Mouse (Mus musculus): ENCODE measurements around the gene Jmjd1c.
"Not testable (repeated sequence)": the region's sequence is repeated elsewhere in the genome, so short reads cannot be mapped to it uniquely, and the experiment has no call there.

The Jmjd1c gene

DNA sequence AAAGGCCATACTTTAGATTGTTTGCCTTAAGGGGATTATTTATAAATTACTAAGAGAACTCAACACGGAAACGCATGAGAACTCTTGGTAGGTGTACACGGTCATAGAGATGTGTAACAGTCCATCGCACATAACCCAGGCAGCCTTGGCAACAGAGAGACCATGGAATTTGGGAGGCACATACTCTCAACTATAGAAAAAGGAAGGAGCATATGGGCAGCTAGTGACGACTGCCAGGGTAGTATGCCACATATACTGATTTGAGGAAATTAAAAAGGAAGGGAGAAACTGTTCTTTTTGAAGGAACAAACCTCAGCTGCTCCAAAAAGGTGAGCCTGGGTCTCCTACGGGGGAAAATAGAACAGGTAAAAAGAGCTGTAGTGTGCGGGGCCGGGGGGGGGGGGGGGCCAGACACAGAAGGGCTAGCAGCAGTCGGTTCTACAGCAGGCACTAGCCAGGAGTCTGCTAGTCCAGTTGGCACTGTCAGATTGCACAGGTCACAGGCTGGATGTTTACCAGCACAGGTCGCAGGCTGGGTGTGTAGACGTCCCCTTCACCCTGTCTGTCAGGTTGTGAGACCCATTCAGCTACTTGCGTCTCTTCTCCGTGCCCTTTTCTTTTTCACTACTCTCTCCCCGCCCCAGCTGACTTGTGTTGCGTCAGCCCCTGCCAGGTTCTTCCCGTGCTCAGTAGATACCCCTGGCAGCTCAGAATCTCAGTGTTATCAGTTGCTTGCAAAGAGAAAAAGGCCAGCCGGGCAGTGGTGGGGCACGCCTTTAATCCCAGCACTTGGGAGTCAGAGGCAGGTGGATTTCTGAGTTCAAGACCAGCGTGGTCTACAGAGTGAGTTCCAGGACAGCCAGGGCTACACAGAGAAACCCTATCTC is 9.6 kb downstream of the Jmjd1c start:
- DNase-seq = no peak

DNA sequence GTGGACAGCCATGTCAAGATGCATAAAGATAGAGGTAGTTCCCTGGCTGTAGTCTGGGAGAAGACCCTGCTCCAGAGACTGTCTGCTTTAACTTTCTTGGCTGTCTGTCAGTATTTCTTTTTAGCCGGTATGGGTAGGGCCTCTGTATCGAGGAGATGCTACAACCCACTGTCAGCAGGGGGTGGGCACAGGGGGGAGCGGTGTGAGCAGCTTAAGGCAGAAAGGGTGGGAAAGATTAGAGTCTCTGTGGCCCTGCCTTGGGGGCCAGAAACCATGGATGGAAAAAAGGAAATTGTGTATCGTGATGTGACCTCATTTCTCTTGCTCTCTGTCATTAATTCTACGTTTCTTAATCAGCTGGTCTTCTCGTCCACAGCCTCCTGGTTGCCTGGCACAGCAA is 10.5 kb downstream of the Jmjd1c start:
- DNase-seq = no peak

DNA sequence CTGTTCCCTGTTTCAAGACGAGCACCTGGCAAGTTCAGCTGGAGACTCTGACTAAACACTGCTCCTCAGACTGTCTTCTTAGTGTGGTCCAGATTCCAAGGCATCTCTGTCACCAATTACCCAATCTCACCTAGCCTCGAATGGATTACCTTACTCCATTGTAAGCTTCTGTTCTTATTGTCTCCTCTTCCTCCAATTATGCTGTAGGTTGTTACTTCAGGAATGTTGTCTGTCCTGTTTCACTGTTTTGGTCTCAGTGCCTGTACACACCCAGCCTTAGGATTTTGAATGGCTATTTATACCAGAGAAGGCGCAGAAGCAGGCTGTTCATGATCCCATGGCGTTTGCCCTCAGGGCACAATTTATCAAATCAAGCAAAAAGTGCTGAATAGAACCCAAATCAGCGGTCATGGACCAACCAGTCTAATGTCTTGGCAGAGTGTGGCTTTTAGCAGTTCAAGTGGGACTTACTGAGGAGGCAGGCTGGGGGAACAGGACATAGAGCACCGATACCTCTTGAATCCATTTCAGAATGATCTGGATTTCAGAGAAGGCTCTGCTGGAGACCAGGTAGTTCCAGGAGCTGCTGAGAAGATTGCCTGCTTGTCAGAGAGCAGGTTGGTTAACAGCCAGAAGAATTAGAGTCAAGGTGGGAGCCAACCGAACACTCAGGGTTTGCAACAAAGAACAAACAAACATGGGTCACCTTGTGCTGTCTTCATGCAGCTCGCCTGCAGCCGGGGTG is 11.3 kb downstream of the Jmjd1c start:
- no peak for DNase-seq

DNA sequence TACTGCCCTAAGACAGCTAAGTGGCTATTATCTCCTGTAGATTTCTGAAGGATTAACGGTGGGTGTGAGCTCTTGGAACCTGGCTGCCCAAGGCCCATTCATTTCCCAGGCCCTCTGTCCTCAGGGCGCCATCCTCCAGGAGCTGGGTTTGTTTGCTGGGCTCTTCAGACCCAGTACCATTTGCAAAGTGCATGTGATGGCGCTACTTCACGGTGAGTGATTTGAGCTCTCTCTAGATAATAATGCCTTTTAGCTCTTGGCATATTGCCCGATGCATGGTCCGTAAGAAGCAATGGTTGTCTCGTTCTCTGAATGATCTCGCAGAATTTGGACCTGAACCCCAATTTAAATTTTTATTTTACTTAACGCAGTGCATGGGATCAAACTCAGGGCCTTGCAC is 12.2 kb downstream of the Jmjd1c start:
- DNase-seq = no peak

DNA sequence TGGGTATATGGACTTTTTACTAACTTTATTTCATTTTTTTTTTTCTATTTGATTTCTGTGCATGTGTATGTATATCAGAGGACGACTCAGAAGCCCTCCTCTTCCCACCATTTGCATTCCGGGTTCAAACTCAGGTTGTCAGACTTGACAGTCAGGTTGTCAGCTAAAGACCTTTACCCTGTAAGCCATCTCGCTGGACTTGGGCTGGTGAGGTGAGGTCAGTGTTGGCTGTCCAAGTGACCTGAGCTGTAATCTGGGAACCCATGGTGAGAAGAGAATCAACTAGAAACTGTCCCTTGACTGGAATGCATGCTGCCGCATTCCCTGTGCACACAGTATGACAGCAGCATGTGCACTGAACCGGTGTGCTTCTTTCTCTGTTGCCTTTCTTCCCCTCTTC is 13.7 kb downstream of the Jmjd1c start:
- DNase-seq = no peak

DNA sequence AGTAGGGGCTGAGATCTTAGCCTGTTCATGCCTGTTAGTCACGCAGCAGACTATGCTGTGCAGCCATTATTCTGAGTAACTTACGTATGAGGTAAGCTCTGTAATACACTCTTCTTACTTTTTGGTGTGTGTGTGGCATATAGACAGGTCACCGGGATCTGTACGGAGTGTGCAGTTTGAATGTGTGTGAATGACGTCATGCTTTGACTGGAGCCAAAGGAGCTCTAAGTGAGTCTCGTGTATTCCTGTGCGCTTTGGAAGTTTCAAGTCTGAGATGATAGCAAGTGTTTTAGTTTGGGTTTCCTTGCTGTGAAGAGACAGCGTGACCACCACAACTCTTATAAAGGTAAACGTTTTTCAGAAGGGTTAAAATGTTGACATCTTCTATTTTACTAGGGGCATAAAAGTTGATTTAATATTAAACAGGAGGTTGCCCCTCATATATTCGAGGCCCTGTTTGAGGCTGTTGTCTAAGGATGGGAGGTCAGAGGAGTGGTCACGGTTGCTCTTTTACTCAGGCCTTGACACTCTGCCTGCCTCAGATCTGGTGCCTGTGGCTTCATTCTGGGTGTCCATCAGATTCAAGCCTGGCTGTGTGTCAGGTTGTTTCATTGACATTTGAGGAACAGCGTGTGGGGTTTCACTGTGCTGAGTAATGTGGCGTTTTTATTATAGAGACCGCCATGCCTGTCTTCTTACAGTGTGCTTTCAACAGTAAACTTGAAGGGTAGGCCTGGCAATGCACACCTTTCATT is 15.3 kb downstream of the Jmjd1c start:
- DNase-seq = no peak

DNA sequence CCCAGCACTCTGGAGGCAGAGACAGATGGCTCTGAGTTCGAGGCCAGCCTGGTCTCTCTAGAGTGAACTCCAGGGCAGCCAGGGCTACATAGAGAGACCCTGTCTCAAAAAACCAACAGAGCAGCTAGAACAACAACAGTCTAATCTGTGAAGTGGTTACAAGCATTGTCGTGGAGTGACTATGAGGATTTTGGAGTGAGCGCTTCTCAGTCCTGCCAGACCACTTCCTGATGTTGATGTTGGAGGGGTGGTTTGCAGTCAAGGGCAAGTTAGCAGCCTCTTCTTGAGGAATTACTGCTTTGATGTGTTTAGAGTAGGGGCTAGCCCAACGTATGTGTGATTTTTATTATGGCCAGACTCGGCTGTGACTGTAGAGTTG is 15.9 kb downstream of the Jmjd1c start:
- no peak for DNase-seq

DNA sequence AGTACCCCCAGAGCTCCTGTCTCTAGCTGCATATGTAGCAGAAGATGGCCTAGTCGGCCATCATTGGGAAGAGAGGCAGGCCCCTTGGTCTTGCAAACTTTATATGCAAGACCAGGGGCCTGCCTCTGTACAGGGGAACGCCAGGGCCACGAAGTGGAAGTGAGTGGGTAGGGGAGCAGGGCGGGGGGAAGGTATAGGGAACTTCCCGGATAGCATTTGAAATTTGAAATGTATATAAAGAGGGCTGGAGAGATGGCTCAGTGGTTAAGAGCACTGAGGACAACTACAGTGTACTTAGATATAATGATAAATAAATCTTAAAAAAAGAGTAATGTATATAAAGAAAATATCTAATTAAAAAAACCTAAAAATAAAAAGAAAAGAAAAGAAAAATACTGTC is 17.0 kb downstream of the Jmjd1c start:
- not testable (repeated sequence) for DNase-seq

DNA sequence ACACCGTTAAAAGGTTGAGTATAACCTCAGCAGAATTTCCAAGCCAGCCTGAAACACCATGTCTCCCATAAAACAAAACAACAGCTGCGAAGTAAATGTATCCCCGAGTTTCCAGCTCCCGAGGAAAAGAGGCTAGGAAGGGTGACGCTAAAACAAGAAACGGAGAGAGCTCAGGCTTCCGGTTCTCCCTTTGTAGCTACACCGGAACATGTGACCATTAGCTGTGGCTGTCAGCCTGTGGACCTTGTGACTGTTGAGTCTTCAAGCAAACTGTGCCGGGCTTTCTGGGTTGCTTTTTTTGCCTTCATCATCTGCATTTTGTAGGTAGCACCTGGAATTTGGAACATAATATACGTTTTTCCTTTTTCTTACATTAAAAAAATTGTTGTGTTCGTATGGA is 17.9 kb downstream of the Jmjd1c start:
- DNase-seq = no peak

DNA sequence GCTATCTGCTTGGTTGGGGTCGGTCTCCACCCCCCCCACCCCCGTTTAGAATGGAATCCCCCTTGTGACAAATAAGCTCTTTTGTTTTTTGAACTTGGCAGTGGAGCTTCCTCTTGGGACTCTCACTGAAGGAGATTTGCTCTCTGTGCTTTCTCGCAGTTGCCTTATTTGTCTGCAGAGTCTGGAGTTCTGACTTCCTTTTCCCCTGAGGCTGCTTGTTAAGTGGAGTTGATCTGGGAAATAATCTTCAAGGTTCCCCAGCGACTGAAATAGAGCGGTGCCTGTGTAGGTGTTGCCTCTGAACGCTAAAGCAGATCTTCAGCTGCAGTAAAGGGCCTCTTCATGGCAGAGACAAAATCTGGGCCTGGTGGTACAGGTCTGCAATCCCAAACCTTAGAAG is 19.2 kb downstream of the Jmjd1c start:
- peak; percentile 22 for DNase-seq

DNA sequence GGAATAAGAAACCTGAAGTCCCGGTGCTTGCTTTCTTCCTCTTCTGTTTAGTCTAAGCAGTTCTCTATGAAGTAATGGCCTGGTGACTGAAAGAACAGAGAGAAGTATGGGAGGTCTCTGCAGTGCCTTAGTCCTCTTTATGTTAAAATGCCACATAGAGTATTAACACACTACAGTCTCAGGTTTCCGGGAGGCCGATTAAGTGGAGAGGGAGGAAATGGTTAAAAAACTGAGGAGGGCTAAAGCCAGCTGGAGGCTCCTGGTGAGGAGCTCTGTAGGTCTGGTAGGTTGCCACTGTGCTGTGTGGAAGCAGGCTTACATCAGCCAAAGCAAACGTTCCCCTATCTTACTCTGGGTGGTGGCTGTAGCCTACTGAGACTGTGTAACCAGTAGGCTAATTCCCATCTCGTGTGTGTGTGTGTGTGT is 19.8 kb downstream of the Jmjd1c start:
- peak; percentile 26 for DNase-seq

DNA sequence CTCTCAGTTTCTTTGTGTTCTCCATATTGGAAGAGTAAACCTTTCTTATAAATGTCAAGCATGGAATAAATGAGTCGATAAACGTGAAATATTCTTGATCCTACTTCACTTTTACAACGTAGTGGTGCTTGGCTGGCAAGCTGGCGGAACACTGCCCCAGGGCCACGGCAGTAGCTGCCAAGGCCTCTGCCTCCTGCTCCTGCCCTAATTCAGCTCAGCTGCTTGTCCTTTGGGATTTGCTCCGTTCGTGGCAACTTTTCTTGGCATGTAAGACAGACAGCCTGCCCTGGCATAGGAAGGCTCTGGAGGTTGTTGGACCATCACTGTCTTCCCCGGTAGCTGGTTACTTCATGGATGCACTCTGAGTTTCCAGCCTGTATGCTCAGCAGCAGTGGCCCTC is 20.3 kb downstream of the Jmjd1c start:
- DNase-seq = peak; percentile 43

DNA sequence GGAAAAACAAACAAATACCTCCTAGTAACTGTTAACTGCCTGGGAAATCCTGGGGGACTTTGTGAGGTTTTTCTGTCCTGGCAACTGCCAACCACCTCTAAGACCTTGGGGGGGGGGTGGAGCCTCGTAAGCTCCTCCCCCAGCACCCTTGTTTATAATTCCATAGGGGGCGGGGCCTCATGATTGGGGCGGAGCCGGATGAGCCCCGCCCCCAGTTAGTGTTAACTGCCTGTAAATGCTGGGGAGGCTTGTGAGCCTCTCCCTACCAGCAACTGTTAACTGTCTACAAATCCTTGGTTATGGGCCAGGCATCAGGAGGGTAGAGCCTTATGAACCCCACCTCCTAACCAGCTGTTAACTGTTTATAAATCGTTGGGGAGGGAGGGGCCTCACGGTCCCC is 23.4 kb downstream of the Jmjd1c start:
- no peak for DNase-seq

DNA sequence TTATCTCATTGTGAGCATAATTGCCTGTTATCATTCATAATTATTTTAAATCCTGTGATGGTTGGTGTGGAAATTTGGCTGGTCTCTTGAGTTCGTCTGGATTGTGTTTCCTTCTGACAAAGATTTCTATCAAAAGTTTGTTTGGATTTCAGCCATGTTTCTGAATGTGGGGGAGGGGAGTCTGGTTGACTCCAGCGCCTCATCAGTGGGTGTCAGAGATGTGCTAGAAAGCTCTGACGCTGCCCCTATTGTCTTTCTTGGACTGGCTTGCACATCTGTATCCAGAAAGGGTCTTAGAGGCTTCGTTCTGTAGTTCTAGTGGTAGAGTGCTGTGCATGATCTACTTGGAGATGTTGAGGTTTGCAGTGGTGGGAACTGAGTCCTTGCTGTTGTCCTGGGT is 24.3 kb downstream of the Jmjd1c start:
- no peak for DNase-seq

DNA sequence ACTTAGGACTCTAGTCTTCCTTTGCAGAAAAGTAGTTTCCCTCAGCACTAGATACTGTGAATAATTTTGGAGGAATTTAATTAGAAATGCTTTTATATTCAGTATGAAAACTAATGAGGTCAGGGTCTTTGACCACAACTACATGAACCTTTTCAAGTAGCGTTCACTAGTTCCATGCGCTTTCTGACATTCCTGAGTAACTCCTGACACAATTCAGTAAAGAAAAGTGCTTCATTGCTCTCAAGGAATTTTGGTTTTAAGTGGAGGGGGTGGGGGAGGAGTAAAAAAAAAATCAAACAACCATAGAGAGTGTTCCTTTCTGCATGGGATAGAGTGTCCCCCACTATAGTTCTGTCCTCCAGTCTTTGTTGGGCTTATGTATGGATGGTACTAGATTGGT is 24.7 kb downstream of the Jmjd1c start:
- no peak for DNase-seq

DNA sequence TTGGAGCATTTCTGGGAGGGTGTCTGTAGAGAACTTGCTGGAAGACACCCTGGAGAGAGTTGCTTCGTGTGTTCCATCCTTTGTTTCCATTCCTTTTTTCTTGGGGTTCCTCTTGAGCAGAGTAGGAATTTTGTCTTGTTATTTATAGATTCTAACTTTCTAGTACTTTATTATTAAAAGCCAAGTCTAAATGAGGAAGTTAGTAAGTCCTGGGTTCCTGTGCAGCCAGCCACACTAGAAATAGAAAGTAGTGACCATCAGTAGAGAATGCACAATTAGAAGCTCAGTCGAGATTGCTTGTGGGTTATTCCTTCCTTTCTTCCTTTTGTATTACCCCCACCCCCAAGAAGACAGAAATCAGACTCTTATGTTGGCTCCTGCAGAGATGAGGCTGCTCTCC is 27.8 kb downstream of the Jmjd1c start:
- no peak for DNase-seq

DNA sequence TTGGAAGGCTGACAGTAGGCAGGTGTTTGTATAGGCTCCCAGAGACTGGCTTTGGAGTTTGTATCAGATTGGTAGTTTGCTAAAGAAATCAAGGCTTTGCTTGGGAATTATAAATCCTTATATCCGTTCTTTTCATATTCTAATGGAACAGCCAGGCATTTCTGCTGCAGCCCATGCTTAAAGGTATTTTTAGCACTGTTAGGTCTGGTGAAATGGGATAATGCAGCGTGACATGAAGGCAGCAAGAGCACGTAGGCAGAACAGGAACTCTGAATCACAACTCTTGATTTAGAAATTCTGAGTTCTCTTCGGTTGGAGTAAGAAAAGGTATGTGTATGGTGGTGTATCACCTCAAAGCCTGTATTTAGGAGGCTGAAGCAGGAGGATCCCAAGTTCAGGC is 28.2 kb downstream of the Jmjd1c start:
- DNase-seq = no peak

DNA sequence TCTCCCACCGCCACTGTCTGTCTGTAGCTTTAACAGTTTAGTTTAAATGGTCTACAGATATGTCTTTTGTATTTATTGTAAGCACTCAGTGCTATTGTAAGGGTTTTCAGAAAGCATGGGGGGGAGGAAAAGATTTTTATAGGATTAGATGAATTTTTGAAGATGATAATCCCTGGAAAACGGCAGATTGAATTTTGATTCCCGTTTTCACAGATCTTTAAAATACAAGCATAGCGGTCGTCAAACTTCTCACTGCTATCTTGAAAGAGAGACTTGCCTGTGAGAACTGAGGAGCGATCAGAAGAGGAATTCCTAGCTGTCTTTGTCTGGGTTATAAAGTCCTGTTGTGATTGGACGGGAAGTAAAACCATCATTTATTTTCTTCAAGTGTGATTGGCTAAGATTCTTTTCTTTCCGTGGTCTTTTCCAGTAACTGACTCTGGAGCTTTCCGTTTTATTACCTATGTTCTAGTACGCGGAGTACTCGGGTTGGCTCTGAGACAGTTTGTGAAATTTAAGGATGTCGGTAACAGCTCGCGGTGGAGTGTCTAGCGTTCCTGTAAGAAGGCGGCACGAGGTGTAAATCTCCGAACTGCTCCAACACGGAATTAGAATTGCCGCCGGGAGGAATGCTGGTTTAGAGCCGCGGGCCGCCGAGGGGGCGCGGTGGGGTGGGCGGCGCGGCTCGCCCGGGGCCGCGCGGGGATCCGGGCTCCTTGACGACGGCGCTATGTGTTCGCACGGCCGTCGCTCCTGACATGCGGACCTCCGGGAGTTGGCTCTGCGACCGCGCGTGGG is 30.3 kb downstream of the Jmjd1c start:
- DNase-seq = peak; percentile 63

DNA sequence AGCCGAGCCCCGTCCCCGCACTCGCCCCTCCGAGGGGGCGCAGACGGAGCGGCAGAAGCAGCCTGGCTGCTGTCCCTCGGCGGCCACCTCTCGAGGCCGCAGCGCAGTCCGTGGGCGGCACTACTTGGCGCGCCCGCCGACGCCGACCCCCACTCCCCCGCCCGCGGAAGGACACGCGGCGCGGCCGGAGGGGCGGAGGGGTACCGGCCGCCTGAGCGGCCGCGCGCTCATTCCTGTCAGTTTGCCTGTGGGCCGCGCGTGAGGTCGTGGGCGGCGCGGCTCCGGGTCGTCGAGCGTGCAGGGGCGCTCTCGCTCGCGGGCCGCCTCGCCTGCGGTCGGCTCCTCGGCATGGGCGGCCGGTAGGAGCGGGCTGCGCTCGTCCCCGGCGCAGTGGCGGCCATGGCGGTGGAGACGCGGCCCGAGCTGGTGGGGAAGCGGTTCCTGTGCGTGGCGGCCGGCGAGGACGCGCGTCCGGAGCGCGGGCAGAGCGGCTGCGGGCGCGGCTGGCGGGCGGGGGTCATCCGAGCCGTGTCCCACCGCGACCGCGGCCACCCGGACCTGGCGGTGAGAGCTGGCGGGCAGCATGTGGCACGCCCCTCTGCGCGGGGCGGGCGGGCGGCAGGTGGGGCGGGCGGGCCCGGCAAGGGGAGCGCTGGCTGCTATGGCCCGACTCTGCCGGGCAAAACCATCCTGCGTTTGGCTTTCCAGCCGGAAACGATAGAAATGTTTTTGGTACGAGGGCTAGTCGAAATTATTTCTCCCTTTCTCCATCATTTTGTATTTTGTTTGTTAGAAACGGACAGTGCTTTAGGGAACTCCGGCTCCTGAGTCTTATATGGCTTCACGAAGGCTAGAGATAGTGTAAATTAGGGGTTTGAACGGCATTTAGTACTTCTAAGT is 31.2 kb downstream of the Jmjd1c start:
- DNase-seq = peak; percentile 74

DNA sequence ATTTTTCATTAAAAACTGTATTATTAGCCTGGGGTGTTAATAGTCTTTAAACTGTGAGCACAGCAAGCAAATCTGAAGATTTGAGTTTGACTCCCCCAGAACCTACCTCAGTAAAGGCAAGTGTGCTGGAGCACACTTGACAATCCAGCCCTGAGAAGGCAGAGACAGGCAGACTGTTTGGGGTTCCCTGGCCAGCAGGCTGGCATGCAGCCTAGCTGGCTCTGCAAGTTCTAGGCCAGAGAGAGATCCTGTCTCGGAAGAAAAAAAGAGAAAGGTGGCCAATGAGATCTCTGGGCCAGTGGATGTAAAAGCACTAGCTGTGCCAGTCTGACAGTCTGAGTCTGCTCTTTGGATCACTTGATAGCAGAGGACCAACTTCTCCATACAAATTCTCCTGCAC is 33.6 kb downstream of the Jmjd1c start:
- DNase-seq = no peak

DNA sequence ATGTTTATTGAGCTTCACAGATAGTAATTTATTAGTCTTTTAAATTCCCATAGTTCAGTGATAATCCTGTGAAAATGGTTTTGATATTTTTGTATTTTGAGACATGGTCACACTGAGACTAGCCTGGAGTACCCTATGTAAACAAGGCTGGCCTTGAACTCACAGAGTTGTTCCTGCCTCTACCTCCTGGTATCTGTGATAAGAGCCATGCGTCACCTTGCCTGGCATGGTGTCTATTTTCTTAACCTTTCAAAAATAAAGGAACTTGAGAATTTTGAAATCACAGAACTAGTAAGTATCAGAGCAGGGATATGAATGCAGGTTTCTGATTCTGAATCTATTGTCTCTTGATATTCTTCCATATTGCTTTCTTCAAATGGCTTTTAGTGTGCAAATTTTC is 35.8 kb downstream of the Jmjd1c start:
- no peak for DNase-seq

DNA sequence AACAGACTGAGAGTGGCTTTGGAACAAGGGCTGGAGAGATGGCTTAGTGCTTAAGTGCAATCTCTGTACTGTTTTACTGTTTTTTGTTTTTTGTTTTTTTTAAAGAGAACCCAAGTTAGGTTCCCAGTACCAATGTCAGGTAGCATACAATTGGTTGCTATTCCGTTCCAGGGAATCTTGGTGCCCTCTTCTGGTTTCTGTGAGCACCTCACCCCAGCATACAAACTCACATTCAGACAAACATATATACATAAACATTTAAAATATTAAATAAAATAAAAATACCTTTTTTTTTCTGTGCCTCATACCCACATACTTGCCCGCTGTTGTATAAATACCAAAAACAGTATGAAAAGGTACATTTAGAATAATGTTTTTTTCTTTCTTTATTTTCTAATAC is 38.4 kb downstream of the Jmjd1c start:
- no peak for DNase-seq

Measured in kidney, postnatal 10 days (tissue).